Mouse (Mus musculus): ENCODE measurements around the gene Olfr1052. TPM values are rescaled to one million over a fixed set of nuclear protein-coding genes. Genes with fewer than 3 reads are reported as not detected.

Olfr1052 gene
- not detected in 2 replicates for polyA plus RNA-seq (2012; ENCODE audit: low replicate concordance)

GRCm38 (mm10) chr2:86292155-86292554 lies at the start of gene Olfr1052:
TSS of gene Olfr1052 (plus strand) at chr2:86292455.

GRCm38 (mm10) chr2:86258228-86258627 lies 34.0 kb upstream of the Olfr1052 start, which contains the start of gene Olfr1049:
TSS of gene Olfr1049 (minus strand) at chr2:86258328.

GRCm38 (mm10) chr2:86278988-86279387 lies 13.3 kb upstream of the Olfr1052 start, which contains the start of gene Olfr1051:
TSS of gene Olfr1051 (minus strand) at chr2:86279088.

GRCm38 (mm10) chr2:86315184-86315583 lies 22.9 kb downstream of the Olfr1052 start, which contains the start of gene Olfr1053:
TSS of gene Olfr1053 (minus strand) at chr2:86315284.

GRCm38 (mm10) chr2:86335333-86335732 lies 43.1 kb downstream of the Olfr1052 start, which contains the start of gene Olfr1054:
TSS of gene Olfr1054 (minus strand) at chr2:86335433.

Other genes with a start within 250 kb of the Olfr1052 start
- not detected in 2 replicates for gene Olfr1034, start 246.6 kb upstream of the Olfr1052 start, polyA plus RNA-seq (2012; ENCODE audit: low replicate concordance)
- not detected in 2 replicates for gene Olfr1036, start 218.5 kb upstream of the Olfr1052 start, polyA plus RNA-seq (2012; ENCODE audit: low replicate concordance)
- gene Olfr1037, start 205.1 kb upstream of the Olfr1052 start, polyA plus RNA-seq (2012; ENCODE audit: low replicate concordance), result not detected in 2 replicates
- gene Olfr1039, start 156.5 kb upstream of the Olfr1052 start, polyA plus RNA-seq (2012; ENCODE audit: low replicate concordance), result not detected in 2 replicates
- gene Olfr1040, start 145.7 kb upstream of the Olfr1052 start, polyA plus RNA-seq (2012; ENCODE audit: low replicate concordance), result not detected in 2 replicates
- gene Olfr1042, start 130.6 kb upstream of the Olfr1052 start, polyA plus RNA-seq (2012; ENCODE audit: low replicate concordance), result not detected in 2 replicates
- not detected in 2 replicates for gene Olfr1043, start 124.9 kb upstream of the Olfr1052 start, polyA plus RNA-seq (2012; ENCODE audit: low replicate concordance)
- gene Olfr1044, start 114.6 kb upstream of the Olfr1052 start, polyA plus RNA-seq (2012; ENCODE audit: low replicate concordance), result 0.09 TPM in 1 of 2 replicates, not detected in the other
- not detected in 2 replicates for gene Olfr52, start 106.8 kb upstream of the Olfr1052 start, polyA plus RNA-seq (2012; ENCODE audit: low replicate concordance)
- gene Olfr1045, start 89.4 kb upstream of the Olfr1052 start, polyA plus RNA-seq (2012; ENCODE audit: low replicate concordance), result not detected in 2 replicates
- gene Olfr1046, start 73.1 kb upstream of the Olfr1052 start, polyA plus RNA-seq (2012; ENCODE audit: low replicate concordance), result not detected in 2 replicates
- gene Olfr1047, start 61.1 kb upstream of the Olfr1052 start, polyA plus RNA-seq (2012; ENCODE audit: low replicate concordance), result not detected in 2 replicates
- not detected in 2 replicates for gene Olfr1048, start 52.2 kb upstream of the Olfr1052 start, polyA plus RNA-seq (2012; ENCODE audit: low replicate concordance)
- not detected in 2 replicates for gene Olfr1049, start 34.1 kb upstream of the Olfr1052 start, polyA plus RNA-seq (2012; ENCODE audit: low replicate concordance)
- gene Olfr1051, start 13.4 kb upstream of the Olfr1052 start, polyA plus RNA-seq (2012; ENCODE audit: low replicate concordance), result not detected in 2 replicates
- gene Olfr1053, start 22.8 kb downstream of the Olfr1052 start, polyA plus RNA-seq (2012; ENCODE audit: low replicate concordance), result not detected in 2 replicates
- gene Olfr1054, start 43.0 kb downstream of the Olfr1052 start, polyA plus RNA-seq (2012; ENCODE audit: low replicate concordance), result not detected in 2 replicates
- not detected in 2 replicates for gene Olfr1055, start 57.8 kb downstream of the Olfr1052 start, polyA plus RNA-seq (2012; ENCODE audit: low replicate concordance)
- gene Olfr1056, start 70.0 kb downstream of the Olfr1052 start, polyA plus RNA-seq (2012; ENCODE audit: low replicate concordance), result not detected in 2 replicates
- not detected in 2 replicates for gene Olfr1057, start 85.9 kb downstream of the Olfr1052 start, polyA plus RNA-seq (2012; ENCODE audit: low replicate concordance)
- gene Olfr1058, start 96.1 kb downstream of the Olfr1052 start, polyA plus RNA-seq (2012; ENCODE audit: low replicate concordance), result not detected in 2 replicates
- gene Olfr1061, start 121.6 kb downstream of the Olfr1052 start, polyA plus RNA-seq (2012; ENCODE audit: low replicate concordance), result not detected in 2 replicates
- not detected in 2 replicates for gene Olfr1062, start 134.3 kb downstream of the Olfr1052 start, polyA plus RNA-seq (2012; ENCODE audit: low replicate concordance)
- not detected in 2 replicates for gene Olfr1065, start 158.1 kb downstream of the Olfr1052 start, polyA plus RNA-seq (2012; ENCODE audit: low replicate concordance)
- gene Olfr1066, start 163.8 kb downstream of the Olfr1052 start, polyA plus RNA-seq (2012; ENCODE audit: low replicate concordance), result not detected in 2 replicates
- gene Olfr228, start 194.9 kb downstream of the Olfr1052 start, polyA plus RNA-seq (2012; ENCODE audit: low replicate concordance), result not detected in 2 replicates
- not detected in 2 replicates for gene Olfr1076, start 216.0 kb downstream of the Olfr1052 start, polyA plus RNA-seq (2012; ENCODE audit: low replicate concordance)